Mouse (Mus musculus) megakaryocyte, embryonic 14.5 days (primary cell): ENCODE measurements around the gene Hoxa2.

Source experiments
- FLI1 ChIP-seq: IDR thresholded peaks from 2 replicates; pipeline ENCODE4 v1.6.1; 2012; ENCODE audit warnings: low read length, inconsistent platforms, mixed read lengths
- GATA1 ChIP-seq: IDR thresholded peaks from 3 replicates; pipeline ENCODE4 v1.6.1; 2012; ENCODE audit warnings: mixed read lengths, low read length, inconsistent platforms, borderline replicate concordance

DNA sequence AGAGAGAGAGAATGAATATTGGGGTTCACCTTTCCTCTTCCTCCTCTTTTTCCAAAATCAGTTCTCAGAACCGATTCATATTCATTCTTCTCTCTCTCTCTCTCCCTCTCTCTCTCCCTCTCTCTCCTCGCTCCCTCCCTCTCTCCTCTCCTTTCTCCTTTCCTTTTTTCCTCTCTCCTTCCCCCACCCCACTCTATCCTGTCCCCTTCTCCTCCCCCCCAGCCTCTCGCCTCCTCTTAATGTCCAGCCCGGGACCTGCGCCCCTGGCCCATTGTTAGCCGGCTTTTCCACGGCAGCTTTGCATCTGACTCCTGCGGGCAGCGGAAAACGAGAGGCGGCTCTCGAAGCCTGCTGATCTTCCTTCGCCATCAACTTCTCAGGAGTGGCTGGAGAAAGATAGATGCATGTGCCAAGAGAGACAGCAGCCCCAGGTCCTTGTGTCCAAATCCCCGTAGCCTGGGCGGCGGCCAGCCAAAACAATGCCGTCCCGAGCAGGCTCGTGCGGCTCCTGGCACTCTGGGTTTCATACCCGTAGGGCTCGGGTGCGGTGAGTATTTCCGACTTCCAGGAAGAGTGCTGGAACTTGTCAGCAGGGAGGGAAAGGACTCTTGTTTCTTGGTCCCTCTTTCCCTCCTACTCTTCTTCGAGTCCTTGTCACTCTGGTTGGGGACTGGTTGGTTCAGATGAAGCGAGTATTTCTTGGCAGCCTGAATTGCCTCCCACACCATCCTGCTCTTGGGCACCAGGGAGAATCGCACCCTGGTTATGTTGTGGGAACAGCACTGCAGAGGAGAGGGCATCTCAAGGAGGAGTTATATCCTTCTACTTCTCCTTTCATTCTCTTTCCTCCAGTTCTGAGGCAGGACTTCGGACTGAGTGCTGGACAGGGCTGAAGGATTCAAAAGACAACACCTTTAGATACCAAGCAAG lies 1.1 kb upstream of the Hoxa2 start:
- TF ChIP-seq GATA1 (no peak), FLI1 (no peak)
